Mouse (Mus musculus) adipocyte (in vitro differentiated cells): ENCODE measurements around the gene Slc6a19.
"Not testable (repeated sequence)": the region's sequence is repeated elsewhere in the genome, so short reads cannot be mapped to it uniquely, and the experiment has no call there.

Experiments used
- DNase-seq: peaks from one replicate; pipeline ENCODE4 v3.0.0-alpha.2; 2016; ENCODE audit warnings: low spot score

The Slc6a19 gene

DNA sequence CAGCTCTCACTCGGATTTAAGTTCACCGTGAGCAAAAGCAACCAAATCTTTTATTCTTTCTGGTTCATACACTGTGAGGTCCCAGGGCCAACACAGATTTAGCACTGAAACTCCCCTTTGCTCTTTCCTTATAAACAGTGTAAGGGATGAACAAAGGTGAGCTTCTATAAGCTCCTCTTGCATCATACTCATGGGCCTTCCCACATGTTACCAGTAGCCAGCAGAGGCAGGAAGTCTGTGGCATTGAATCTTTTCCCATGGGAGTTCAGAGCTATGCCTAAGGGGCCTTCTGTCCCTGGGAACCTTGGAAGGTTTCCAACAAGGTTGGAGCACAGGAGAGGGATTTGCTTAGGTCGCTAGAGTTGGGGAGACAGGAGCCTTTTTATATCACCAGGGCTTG is 7.6 kb upstream of the Slc6a19 start:
- no peak for DNase-seq

DNA sequence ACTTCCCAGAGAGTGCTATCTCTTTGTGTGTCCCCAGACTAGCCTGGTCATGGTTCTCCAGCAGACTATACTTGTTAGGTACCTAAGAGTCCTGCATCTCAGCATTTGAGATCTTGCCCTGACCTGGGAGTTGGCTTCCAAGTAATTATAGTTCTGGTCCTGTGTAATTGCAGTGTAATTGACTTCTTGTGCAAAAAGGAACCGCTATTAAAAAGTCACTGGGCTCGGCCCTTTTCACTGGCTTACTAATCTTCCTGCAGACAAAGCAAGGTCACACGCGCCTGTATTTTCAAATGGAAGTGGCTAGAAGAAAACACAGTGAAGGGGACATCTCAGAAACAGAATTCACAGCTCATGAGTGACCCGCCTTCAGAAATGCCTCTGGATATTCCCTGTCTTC is 7.1 kb upstream of the Slc6a19 start:
- no peak for DNase-seq

DNA sequence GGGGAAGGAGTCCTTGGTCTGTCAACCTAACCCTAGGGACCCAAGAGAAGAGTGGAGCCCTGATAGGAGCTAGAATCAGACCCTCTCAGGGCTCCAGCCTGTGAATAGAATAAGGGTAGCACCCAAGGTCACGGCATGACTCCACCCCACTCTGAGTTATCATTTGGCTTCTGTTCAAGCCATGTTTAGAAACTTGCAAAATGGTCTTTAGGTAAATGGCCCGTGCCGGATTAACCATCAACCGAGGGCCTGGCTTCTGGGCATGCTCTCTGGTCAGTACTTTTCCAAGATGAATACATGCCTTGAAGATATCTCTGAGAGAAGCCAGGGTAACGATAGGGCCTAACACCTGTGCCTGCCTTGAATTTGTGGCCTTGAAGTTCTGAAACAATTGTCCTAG is 6.6 kb upstream of the Slc6a19 start:
- DNase-seq: no peak

DNA sequence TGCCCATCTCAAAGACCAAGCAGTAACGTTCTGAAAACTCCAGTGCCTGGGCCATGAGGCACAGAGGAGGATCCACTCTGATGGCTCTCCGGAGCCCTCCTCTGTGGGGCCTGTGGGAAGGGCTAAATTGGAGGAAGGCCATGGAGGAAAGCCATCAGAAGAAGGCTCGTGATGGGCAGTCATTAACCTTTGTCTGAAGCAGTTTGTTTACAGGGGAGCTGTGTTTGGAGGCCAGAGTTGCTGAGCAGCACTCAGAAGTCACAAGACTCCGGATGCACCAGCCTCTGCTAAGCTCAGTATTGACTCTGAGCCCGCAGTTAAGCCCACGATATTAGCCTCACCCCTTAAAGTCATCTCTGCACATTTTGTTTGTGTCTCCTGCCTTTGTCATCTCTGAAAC is 4.8 kb upstream of the Slc6a19 start:
- no peak for DNase-seq

DNA sequence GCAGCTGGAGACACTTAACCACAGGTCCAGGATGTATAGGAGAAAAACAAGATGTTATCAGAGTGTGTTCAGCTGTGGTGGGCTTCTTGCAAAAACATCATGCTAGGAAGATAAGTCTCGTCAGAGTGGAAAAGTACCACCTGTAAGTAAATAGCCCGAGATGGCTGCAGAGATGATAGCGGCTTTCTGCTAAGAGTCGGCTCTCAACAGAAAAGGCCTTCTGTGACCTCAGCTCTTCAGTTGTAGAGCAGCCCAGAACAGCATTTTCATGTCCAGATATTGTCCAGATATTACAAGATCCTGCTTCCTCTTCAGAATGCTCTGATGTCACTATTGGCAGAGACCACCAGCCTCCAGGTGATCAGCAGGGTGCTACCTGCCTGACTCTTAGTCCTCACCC is 1.2 kb downstream of the Slc6a19 start:
- DNase-seq: not testable (repeated sequence)

DNA sequence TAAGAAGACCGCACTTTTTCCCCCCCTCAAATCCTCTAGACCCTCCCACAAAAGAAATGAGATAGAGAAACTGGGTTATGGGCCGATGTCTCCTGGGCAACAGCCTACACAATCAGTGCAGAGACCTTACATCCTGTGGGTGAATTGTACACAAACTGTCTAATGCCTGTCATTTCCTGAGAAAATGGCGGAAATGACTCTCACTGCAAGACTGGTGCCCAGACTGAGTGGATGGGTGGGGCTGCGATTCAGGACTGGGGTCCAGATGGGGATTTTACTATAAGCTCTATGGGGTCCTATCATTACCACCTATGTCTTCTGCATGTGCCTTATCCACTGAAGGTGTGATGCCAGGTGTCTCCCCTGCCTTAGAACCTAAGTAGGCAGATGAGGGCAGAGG is 1.9 kb downstream of the Slc6a19 start:
- no peak for DNase-seq

DNA sequence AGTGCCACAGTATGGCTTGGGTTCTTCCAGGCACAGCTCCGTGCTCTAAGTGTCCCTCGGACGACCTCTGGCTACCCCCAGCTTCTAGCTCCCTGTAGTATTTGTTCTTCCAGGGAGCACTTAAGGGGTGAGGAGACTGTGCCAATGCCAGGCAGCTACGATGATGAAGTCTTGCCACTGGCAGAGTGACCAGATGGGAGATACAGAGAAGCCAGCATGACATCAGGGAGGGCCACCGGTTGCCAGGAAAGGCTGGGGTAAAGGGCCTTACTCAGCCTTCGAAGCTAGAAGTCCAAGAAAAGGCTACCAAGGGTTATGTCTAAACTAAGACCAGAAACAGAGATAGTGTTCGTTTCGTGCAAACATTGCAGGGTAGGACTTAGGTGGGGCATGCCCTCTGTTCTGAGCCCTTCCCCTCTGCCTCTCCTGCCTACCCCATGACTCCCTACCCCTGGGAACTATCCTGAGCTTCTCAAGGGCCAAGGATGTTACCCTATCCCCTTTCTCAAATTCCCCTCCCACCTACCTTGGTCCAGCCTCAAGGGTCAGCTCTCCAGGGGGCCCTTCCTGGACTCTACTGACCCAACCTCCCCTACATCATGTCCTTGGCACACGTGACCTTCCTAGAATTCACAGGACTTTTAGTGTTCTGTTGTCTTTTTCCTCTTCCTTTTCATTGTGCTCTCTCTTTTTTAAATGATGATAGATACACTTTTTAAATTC is 3.3 kb downstream of the Slc6a19 start:
- DNase-seq: peak; percentile 87

DNA sequence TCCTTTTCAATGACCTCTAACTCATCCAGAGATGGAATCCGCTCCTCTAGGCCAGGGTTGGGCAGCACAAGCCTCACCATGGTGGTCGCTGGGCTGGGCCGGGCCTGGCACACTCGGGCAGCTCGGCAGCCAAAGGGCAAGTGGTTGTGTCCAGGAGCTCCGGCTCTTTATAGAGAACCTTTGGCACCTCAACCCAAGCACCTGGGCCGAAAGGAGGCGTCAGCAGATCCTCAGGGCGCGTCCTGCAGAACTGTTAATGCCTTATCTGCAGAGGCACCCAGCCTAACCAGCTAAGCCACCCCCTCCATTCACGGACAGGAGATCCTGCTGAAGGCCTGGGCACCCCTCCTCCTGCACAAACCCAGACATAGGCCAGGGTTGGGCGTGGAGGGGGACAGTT is 4.1 kb downstream of the Slc6a19 start:
- DNase-seq: no peak

DNA sequence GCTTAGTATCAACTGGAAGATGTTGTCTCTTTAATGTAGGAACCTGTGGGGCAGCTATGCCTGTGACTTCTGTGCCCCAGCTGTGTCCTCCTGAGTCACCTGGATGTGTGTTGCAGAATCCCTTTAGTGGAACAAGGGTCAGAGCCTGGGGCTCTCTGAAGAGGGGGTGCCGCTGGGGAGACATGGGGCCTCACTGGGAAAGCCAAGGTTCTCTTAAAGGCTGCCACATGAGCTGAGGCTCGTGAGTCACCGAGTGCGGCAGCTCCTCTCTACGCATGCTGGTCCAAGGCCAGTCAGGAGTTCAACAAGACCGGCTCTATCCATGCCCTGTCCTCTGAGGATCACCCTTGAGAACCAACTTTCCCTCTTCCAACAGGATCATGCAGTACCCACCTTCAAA is 5.0 kb downstream of the Slc6a19 start:
- no peak for DNase-seq

DNA sequence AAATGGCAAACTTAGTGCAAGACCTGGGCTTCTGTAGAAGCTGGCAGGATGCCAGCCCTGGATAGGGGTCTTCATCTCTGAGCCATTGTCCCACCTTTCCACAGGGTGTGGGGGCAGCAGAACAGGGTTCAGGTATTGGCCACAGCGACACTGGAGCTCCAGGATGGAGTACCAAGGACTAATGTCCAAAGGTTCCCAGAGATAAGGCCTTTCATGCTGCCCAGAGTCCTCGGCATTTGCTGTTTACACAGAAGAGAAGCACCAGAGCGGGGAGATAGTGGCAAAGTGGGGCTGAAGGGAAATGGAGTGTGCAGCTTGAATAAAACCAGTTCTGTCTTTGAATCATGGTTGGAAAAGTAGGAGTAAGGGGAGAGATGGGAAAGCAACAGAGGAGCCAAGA is 8.1 kb downstream of the Slc6a19 start:
- DNase-seq: no peak

DNA sequence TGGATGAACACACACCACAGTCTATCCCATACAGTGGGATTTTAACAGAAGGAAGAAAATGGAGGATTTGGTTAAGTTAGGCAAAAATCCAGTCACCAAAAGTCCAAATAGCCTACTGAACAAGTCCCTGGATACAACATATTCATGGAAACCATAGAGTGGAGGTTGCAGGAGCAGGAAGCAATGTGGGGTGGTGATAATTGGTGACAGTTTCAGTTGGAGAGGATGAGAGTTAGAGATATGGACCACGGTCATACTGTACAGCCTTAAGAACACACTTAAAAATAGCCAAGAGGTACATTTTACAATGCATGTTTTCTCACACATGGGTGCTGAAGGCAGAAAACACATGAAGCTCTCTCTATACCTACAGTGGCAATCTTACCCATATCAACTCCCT is 9.7 kb downstream of the Slc6a19 start:
- no peak for DNase-seq

DNA sequence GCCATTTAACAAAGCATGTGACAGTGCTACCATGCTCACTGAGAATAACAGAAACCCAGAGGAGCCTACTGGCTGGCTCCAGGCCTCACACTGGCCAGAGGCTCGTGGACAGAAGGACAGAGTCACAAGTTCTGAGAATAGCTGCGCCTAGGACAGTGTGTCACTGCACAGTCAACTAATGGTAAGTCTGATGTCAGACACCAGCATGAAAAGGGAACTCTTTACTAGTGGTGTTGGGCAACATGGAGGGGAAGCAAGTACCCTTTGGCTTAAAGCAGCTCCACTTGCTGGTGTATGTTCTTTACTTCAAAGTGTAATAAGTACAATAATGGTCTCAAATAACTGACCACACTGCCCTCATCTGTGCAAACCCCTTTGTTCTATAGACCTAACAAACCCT is 11.3 kb downstream of the Slc6a19 start:
- no peak for DNase-seq

DNA sequence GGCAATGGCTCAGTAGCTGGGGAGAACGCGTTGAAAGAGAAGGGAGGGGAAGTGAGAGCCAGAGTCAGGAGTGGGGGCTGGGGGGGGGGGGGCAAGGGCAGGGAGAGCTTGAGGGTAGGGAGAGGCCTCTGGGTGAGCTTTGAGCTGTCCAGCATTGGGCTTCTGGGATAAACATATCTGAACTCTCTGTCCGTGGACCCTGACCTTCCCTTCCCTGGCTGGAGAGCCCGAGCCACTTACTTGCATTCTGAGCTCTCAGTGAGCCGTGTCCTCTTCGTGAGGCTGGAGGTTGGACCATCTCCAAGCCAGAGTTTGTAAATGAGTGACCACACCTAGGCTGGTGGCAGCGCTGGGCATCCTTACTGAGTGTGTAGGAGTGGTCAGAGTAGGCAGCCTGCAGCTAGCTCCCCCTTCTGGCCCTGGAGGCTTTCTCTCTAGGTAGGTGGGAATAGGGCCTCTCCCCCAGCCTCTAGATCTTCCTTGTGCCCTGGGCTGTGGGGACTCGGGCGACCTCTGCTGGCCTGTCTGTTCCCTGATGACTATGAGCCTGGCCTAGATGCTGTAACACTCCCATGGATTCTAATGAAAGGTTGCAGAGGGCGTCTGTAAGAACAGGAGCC is 12.3 kb downstream of the Slc6a19 start:
- peak; percentile 36 for DNase-seq

DNA sequence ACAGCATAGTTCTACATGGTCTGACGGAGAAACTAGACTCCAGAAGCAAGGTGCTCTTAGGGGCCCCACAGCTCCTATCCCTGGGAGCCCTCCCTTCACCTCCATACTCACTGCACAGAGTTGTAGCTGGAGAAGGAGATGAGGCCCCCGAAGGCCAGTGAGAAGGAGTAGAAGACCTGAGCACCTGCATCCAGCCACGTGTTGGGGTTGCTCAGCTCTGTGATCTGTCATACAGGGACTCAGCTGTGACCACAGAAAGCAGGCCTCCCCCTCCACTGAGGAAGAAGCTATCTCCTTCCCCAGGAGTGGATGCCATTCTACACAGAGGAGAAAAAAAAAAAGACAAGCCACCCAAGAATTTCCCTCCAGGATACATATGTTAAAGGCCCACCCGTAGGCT is 15.7 kb downstream of the Slc6a19 start:
- DNase-seq: no peak

DNA sequence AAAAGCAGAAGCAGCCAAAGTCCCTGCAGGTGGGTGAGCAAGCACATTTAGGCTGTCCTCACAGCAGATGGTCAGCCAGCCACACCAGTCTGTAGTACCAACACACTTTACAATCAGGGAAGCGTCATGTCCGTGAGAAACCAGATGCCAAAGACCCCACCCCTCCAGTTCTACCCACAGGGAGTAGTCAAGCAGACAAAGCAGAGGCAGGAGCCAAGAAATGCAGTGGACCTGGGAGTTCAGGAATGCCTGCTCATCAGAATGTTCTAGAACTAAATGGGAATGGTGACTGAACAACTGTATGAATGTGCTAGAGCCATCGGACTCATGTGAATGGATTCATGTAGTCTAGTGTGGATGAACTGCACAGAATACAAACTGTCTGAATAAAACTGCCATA is 17.1 kb downstream of the Slc6a19 start:
- DNase-seq: no peak

DNA sequence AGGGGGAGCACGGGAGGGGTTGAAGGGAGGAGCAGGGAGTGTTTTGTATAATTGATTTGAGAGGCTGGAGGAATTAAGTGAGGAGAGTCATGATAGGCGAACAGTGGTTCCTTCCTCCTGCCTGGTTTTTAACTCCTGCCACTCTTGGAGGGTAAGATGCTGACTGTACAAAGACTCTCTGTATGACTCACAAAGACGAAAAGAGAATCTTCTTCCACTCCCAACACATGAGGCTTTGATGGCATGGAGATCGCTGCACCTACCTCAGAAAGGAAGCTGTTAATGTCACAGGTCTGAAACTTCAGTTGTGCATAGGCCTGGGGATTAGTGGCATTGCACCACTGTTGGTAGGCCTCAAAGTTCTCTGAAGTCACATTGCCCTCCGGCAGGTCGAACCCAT is 19.2 kb downstream of the Slc6a19 start:
- DNase-seq: no peak

DNA sequence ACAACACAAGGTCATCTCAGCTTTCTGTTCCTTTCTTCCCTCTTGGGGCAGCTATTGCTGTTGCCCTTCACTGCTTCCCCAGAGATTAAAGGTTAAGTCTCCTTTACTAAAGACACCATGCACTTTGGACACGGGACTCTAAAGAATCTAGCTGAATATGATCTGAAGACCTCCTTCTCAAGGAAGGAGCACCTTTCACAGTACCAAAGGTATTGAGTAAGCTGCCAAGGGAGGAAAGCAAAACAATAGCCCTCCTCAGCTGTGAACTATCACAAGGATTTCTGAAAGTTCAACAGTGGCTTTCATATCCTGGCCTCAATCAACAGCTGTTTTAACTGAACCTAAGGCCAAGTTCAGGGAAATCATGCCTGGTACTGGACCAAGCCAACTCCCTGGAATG is 20.3 kb downstream of the Slc6a19 start:
- peak; percentile 40 for DNase-seq

DNA sequence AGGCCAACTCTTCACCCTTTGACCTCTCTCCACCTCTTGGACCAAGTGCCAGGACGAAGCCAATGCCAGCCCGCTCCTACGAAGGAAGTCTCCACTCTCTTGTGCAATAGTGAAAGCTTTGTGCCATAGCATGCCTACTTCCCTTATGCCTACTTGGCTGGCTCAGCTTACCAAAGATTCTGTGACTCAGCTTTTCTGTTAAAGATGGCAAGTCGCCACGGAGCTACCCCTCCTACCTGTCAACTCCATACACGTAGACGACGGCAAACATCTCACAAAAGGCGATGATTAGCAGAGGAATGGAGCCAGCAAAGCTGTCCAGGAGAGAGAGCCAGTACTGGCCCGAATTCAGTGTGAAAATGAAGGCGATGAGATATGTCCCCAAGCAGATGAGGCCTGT is 21.0 kb downstream of the Slc6a19 start:
- peak; percentile 74 for DNase-seq

DNA sequence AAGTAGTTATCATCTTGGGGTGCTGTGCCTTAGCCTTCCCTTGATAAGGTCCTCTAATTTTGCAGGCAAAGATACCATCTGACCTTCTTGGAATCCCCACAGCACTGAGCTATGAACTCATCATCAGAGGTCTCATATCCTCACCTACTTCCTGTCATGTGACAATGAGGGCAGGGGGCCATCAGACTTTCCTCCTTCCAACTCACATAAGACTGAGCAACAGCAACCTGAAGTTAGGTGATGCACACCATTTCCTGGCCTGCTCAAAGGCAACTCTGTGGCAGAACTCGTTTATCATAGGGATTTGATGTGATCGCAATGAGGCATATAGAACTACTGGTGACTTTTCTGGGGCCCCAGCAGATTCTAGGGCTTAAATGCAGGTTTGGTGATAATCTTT is 22.4 kb downstream of the Slc6a19 start:
- DNase-seq: no peak

DNA sequence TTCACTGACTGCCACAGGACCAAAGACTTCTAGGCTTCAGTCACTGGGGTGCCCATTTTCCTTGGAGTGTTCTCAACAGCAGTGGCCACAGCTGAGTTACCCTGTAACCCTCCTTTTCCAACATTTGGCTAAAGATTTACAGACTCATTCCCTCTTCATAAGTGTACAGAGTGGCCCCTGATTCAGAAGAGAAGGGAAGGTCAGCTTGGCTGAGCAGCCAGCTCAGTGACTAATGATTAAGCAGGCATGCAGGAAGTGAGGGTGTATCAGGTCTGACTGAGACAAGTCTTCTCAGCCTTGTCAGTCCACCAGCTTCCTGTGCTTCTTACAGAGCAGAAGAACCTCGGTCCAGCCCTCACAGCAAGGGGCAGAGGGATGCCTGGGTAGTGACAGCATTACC is 24.3 kb downstream of the Slc6a19 start:
- no peak for DNase-seq

DNA sequence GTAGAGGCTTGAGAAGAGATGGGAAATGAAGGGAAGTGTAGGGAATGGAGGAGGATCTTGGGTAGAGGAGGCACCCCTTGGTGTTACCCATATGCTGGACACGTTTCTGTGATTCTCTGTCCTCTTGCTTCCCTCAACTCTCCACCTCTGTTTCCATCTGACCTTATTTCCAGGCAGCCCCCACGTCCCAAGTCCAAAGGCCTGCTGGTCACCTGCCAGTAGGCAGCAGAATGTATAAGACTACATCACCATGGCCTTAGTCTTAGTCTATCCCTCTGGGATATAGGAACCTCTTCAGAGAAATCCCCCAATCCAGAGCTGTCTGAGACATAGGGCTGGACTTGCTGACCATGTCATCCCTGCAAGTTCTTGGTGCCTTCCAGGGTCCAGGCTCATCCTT is 25.4 kb downstream of the Slc6a19 start:
- DNase-seq: no peak

DNA sequence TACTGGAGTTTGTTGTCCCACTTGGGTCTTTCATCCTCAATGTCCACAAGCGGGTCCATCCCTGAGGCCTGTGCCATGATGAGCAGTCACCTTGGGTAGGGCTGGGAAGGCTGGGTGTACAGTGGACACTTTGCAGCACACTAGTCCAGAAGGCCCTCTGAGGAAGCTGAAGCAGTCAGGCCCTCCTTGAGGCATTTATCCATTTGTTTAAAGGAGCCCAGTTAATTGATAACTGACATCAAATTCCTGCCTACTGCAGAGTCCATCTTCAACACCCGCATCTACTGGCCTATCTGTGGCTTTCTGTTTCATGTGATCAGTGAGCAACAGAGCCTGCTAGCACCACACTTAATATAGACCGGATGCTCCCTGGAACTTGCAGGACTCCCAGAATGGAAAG is 26.8 kb downstream of the Slc6a19 start, which contains the start of gene Slc6a18:
TSS of gene Slc6a18 (minus strand) at position 171 of the 400 bp plus-strand sequence.
- no peak for DNase-seq

DNA sequence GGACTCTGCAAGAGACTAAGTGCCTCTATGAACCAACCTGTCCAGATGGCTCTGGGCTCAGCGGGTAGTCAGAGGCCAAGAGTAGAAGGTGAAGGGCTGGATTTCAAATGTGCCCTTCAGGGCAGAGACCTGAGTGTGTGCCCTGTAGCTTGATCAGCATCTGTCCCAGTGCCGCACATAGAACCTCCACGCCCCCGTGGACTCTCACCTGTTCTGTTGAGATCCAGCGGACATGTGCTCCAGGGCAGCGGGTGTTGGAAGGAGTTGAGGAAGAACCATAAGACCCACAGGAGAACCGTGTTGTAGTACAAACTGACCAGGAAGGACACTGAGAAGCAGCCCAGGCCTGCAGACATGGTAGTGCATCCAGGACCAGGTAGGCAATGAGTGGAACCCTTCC is 29.5 kb downstream of the Slc6a19 start:
- DNase-seq: no peak

DNA sequence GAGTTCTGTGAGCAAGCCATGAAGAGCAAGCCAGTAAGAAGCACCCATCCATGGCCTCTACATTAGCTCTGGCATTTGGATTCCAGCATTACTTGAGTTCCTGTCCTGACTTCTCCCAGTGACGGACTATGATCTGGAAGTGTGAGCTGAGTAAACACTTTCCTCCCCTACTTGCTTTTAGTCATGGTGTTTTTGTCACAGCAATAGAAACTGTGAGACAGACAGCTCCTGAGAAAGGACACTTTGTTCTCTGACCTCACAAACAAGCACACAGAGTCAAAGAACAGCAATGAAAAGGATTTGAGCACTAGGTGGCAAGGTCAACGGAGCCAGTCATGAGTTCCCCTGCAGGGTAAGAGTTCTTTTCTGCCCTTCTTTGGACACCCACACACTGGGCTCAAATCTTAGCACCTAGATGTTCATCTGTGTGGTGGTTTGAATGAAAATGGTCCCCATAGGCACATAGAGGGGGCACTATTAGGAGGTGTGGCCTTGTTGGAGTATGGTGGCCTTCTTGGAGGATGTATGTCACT is 44.4 kb downstream of the Slc6a19 start:
- DNase-seq: no peak
